Mouse (Mus musculus) MEL (cell line): ENCODE measurements at regions not wholly inside any gene's neighbourhood (a gene's known extent, or its start where the extent isn't known, plus 50 kb on each side); places are given as distances from the start of the nearest gene placed in this dataset.

Source experiments
- DNase-seq: peaks from one replicate; pipeline ENCODE4 v3.0.0; 2011; ENCODE audit warnings: low read depth, low spot score
- H3K27ac ChIP-seq: 2 replicates; pipeline ENCODE4 v1.5.1; 2012; ENCODE audit warnings: low read depth, mild to moderate bottlenecking, control low read depth, low read length, moderate library complexity; ENCODE audit not compliant: control insufficient read depth
- H3K27me3 ChIP-seq, 2 experiments: fragments of 150-350 bp in 1 of 2; sonication (generic) in 1 of 2; 2 replicates each; pipeline ENCODE4 v1.6.1; 2012; ENCODE audit warnings: low read length in 2 of 2, mild to moderate bottlenecking in 2 of 2, improper control_type of control experiment in 1 of 2, moderate library complexity in 1 of 2; ENCODE audit not compliant: insufficient read depth in 2 of 2, control insufficient read depth in 1 of 2
- H3K36me3 ChIP-seq, 2 experiments: 2 replicates each; pipeline ENCODE4 v1.6.1; 2012 to 2014; ENCODE audit warnings: low read length in 2 of 2, improper control_type of control experiment in 1 of 2, inconsistent platforms in 1 of 2, mild to moderate bottlenecking in 1 of 2; ENCODE audit not compliant: insufficient read depth in 2 of 2, control insufficient read depth in 1 of 2
- H3K4me1 ChIP-seq, 2 experiments: fragments of 150-350 bp in 1 of 2; sonication (generic) in 1 of 2; 2 replicates each; pipeline ENCODE4 v1.6.1; 2012; ENCODE audit warnings: low read length in 2 of 2, improper control_type of control experiment in 1 of 2, mild to moderate bottlenecking in 1 of 2; ENCODE audit not compliant: insufficient read depth in 2 of 2, control insufficient read depth in 1 of 2
- H3K4me3 ChIP-seq, 2 experiments: fragments of 150-350 bp in 1 of 2; sonication (generic) in 1 of 2; 2 replicates each; pipeline ENCODE4 v1.5.1; 2012; ENCODE audit warnings: low read depth in 2 of 2, low read length in 2 of 2, mild to moderate bottlenecking in 2 of 2, moderate library complexity in 2 of 2, control low read depth in 1 of 2, improper control_type of control experiment in 1 of 2; ENCODE audit not compliant: control insufficient read depth in 1 of 2, insufficient read depth in 1 of 2
- H3K79me2 ChIP-seq: 2 replicates; pipeline ENCODE4 v1.6.1; 2012; ENCODE audit warnings: mild to moderate bottlenecking, low read length, moderate library complexity; ENCODE audit not compliant: control insufficient read depth, poor library complexity, insufficient read depth
- H3K9ac ChIP-seq: 2 replicates; pipeline ENCODE4 v1.6.1; 2012; ENCODE audit warnings: low read depth, mild to moderate bottlenecking, control low read depth, low read length, moderate library complexity; ENCODE audit not compliant: control insufficient read depth, poor library complexity, severe bottlenecking
- H3K9me3 ChIP-seq: fragments of 150-350 bp; sonication (generic); replicated peaks from 2 replicates; pipeline ENCODE4 v1.6.1; 2012; ENCODE audit warnings: mild to moderate bottlenecking, low read length, improper control_type of control experiment, moderate library complexity; ENCODE audit not compliant: insufficient read depth
- BHLHE40 ChIP-seq: IDR thresholded peaks from 2 replicates; pipeline ENCODE4 v1.6.1; 2012; ENCODE audit warnings: low read depth, mild to moderate bottlenecking, inconsistent platforms, low read length, improper control_type of control experiment, borderline replicate concordance
- CHD2 ChIP-seq: IDR thresholded peaks from 2 replicates; pipeline ENCODE4 v1.6.1; 2011; ENCODE audit warnings: low read length, improper control_type of control experiment
- CTCF ChIP-seq, 3 experiments: IDR thresholded peaks in 2 of 3; conservative IDR thresholded peaks in 1 of 3; 2 replicates each; pipeline ENCODE4 v1.5.1; 2011 to 2012; ENCODE audit warnings: low read length in 3 of 3, low read depth in 2 of 3, mild to moderate bottlenecking in 2 of 3, improper control_type of control experiment in 1 of 3, inconsistent platforms in 1 of 3, mixed read lengths in 1 of 3, moderate library complexity in 1 of 3; ENCODE audit not compliant: control insufficient read depth in 1 of 3, insufficient read depth in 1 of 3, poor library complexity in 1 of 3, severe bottlenecking in 1 of 3
- E2F4 ChIP-seq: IDR thresholded peaks from 2 replicates; pipeline ENCODE4 v1.6.1; 2011; ENCODE audit warnings: low read depth, low read length, improper control_type of control experiment, borderline replicate concordance
- EP300 ChIP-seq, 2 experiments: IDR thresholded peaks; 2 replicates each; pipeline ENCODE4 v1.6.1; 2011; ENCODE audit warnings: improper control_type of control experiment in 2 of 2, low read length in 2 of 2, low read depth in 1 of 2, mild to moderate bottlenecking in 1 of 2
- ETS1 ChIP-seq: IDR thresholded peaks from 2 replicates; pipeline ENCODE4 v1.6.1; 2012; ENCODE audit warnings: low read depth, mild to moderate bottlenecking, inconsistent platforms, low read length, improper control_type of control experiment, moderate library complexity
- GABPA ChIP-seq: IDR thresholded peaks from 2 replicates; pipeline ENCODE4 v1.6.1; 2012; ENCODE audit warnings: low read depth, mild to moderate bottlenecking, inconsistent platforms, low read length, improper control_type of control experiment, moderate library complexity
- HCFC1 ChIP-seq: IDR thresholded peaks from 2 replicates; pipeline ENCODE4 v1.6.1; 2012; ENCODE audit warnings: low read depth, mild to moderate bottlenecking, inconsistent platforms, low read length, improper control_type of control experiment, moderate library complexity
- KAT2A ChIP-seq: conservative IDR thresholded peaks from 2 replicates; pipeline ENCODE4 v1.6.1; 2012; ENCODE audit warnings: low read depth, low read length, improper control_type of control experiment, inconsistent platforms
- MAFK ChIP-seq: IDR thresholded peaks from 2 replicates; pipeline ENCODE4 v1.6.1; 2011; ENCODE audit warnings: low read depth, mild to moderate bottlenecking, low read length, improper control_type of control experiment, borderline replicate concordance
- MAX ChIP-seq: IDR thresholded peaks from 2 replicates; pipeline ENCODE4 v1.6.1; 2011; ENCODE audit warnings: low read length, improper control_type of control experiment
- MAZ ChIP-seq: IDR thresholded peaks from 2 replicates; pipeline ENCODE4 v1.6.1; 2012; ENCODE audit warnings: low read depth, mild to moderate bottlenecking, inconsistent platforms, low read length, improper control_type of control experiment
- MEF2A ChIP-seq: IDR thresholded peaks from 2 replicates; pipeline ENCODE4 v1.6.1; 2014; ENCODE audit warnings: low read depth, mild to moderate bottlenecking, inconsistent platforms, low read length, improper control_type of control experiment; ENCODE audit not compliant: poor library complexity, insufficient replicate concordance, severe bottlenecking; ENCODE audit errors: extremely low read depth
- MXI1 ChIP-seq: IDR thresholded peaks from 2 replicates; pipeline ENCODE4 v1.6.1; 2011; ENCODE audit warnings: mild to moderate bottlenecking, low read depth, low read length, improper control_type of control experiment
- MYC ChIP-seq: IDR thresholded peaks from 2 replicates; pipeline ENCODE4 v1.6.1; 2011; ENCODE audit warnings: low read depth, mild to moderate bottlenecking, low read length, improper control_type of control experiment, moderate library complexity
- NELFE ChIP-seq: IDR thresholded peaks from 2 replicates; pipeline ENCODE4 v1.6.1; 2011; ENCODE audit warnings: low read depth, low read length, improper control_type of control experiment
- POLR2AphosphoS2 ChIP-seq: IDR thresholded peaks from 2 replicates; pipeline ENCODE4 v1.6.1; 2011; ENCODE audit warnings: low read length, improper control_type of control experiment
- RAD21 ChIP-seq: IDR thresholded peaks from 2 replicates; pipeline ENCODE4 v1.6.1; 2011; ENCODE audit warnings: mild to moderate bottlenecking, low read depth, low read length, improper control_type of control experiment
- RCOR1 ChIP-seq: IDR thresholded peaks from 2 replicates; pipeline ENCODE4 v1.6.1; 2012; ENCODE audit warnings: low read depth, mild to moderate bottlenecking, inconsistent platforms, low read length, improper control_type of control experiment
- SIN3A ChIP-seq: IDR thresholded peaks from 2 replicates; pipeline ENCODE4 v1.6.1; 2012; ENCODE audit warnings: low read length, improper control_type of control experiment, inconsistent platforms
- TAL1 ChIP-seq: IDR thresholded peaks from 2 replicates; pipeline ENCODE4 v1.6.1; 2012; ENCODE audit warnings: mild to moderate bottlenecking, inconsistent platforms, low read length, moderate library complexity, mixed read lengths
- TCF12 ChIP-seq: IDR thresholded peaks from 2 replicates; pipeline ENCODE4 v1.6.1; 2014; ENCODE audit warnings: low read depth, mild to moderate bottlenecking, inconsistent platforms, low read length, improper control_type of control experiment, moderate library complexity
- UBTF ChIP-seq: IDR thresholded peaks from 2 replicates; pipeline ENCODE4 v1.6.1; 2012; ENCODE audit warnings: low read depth, mild to moderate bottlenecking, inconsistent platforms, low read length, improper control_type of control experiment, moderate library complexity, borderline replicate concordance; ENCODE audit not compliant: insufficient read depth
- USF1 ChIP-seq: IDR thresholded peaks from 2 replicates; pipeline ENCODE4 v1.6.1; 2014; ENCODE audit warnings: low read depth, mild to moderate bottlenecking, inconsistent platforms, low read length, improper control_type of control experiment, moderate library complexity
- USF2 ChIP-seq, 2 experiments: IDR thresholded peaks; 2 replicates each; pipeline ENCODE4 v1.6.1; 2011 to 2012; ENCODE audit warnings: improper control_type of control experiment in 2 of 2, low read length in 2 of 2, borderline replicate concordance in 1 of 2, inconsistent platforms in 1 of 2, low read depth in 1 of 2, mild to moderate bottlenecking in 1 of 2; ENCODE audit not compliant: insufficient read depth in 1 of 2
- ZC3H11A ChIP-seq: IDR thresholded peaks from 2 replicates; pipeline ENCODE4 v1.6.1; 2012; ENCODE audit warnings: low read depth, mild to moderate bottlenecking, inconsistent platforms, low read length, improper control_type of control experiment

DNA sequence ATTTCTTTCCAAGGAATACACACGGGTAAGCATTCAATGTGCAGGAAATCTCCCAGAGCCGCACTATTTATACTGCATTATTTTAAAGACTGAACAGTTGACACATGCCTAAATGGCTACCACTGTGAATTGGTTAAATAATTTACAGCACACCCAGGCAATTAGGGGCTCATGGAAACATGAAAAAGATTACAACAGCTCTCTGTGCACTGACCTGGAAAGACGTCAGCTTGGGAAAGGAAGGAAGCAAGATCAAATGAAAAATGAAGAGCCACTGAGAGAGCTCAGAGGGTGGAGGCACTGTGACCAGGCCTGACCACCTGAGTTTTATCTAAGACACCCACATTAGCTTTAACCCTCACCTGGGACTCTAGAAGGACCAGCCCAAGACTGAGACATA is 82.7 kb upstream of the Nfe2l3 start:
- Histone ChIP-seq H3K27ac (no peak overlapping the region), H3K9ac (no peak overlapping the region), H3K27me3 (peaks cover 0 to 8% of the 10 kb centered on the region in 2 experiments; a peak in 2 of 4 replicates), H3K9me3 (no peaks in the 10 kb centered on the region), H3K4me1 (no peaks in the 10 kb centered on the region), H3K36me3 (no peaks in the 10 kb centered on the region), H3K79me2 (no peaks in the 10 kb centered on the region), H3K4me3 (no peak overlapping the region)
- no peak for DNase-seq
- TF ChIP-seq ETS1 (no peak), RAD21 (no peak), UBTF (no peak), RCOR1 (no peak), TAL1 (no peak), BHLHE40 (no peak), POLR2AphosphoS2 (no peak), NELFE (no peak), MEF2A (no peak)

GRCm38 (mm10) chr6:51355041-51355440 is 77.4 kb upstream of the Nfe2l3 start:
- Histone ChIP-seq H3K9ac (no peak overlapping the region), H3K27ac (no peak overlapping the region), H3K36me3 (no peaks in the 10 kb centered on the region), H3K4me3 (no peak overlapping the region), H3K27me3 (peaks cover 0 to 3% of the 10 kb centered on the region in 2 experiments; a peak in 3 of 4 replicates), H3K79me2 (no peaks in the 10 kb centered on the region), H3K4me1 (no peaks in the 10 kb centered on the region), H3K9me3 (no peaks in the 10 kb centered on the region)
- no peak for DNase-seq
- TF ChIP-seq MAX: no peak
- TF ChIP-seq E2F4: no peak
- TF ChIP-seq ZC3H11A: no peak
- no peak for TF ChIP-seq MYC

DNA sequence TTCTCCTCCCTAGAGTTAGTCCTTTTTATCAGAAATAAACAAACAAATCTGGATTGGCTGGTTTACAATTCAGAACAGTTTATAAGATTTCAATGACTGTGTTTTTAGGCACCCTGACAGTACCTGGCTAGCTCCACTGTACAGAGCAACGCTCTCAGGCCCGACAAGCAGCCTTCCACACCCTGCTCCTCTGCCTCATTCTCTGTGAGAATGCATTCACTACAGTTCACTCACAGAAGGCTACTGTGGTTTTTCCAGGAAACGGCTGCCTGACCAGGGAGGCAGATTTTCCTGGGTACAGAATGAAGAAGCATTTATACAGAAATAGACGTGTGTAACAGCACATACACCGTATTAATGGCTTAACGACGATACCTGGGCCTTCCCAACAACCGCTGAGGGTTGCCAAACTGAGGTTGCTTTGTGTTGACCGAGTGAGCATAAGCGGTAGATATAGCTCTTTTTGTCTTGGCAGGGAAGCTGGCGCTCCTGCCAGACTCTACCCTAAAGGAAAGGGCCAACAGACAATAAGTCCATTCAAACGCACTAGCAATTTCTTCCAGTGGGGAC is 70.8 kb upstream of the Nfe2l3 start:
- peaks cover 0 to 11% of the 10 kb centered on the region in 2 experiments; a peak in 3 of 4 replicates for H3K27me3 ChIP-seq
- DNase-seq: no peak
- no peak overlapping the region for H3K9ac ChIP-seq
- peaks cover 0 to 6% of the 10 kb centered on the region in 2 experiments; a peak in 1 of 4 replicates for H3K4me1 ChIP-seq
- no peak overlapping the region for H3K27ac ChIP-seq
- no peak overlapping the region for H3K4me3 ChIP-seq
- H3K9me3 ChIP-seq: no peaks in the 10 kb centered on the region
- H3K79me2 ChIP-seq: no peaks in the 10 kb centered on the region
- peaks cover 0 to 3% of the 10 kb centered on the region in 2 experiments; a peak in 1 of 4 replicates for H3K36me3 ChIP-seq
- TF ChIP-seq TCF12 (no peak), ETS1 (no peak), USF1 (no peak), KAT2A (no peak), MAFK (no peak), BHLHE40 (no peak), USF2 (IDR thresholded peaks at IDR 0.05; ENCODE audit: borderline replicate concordance in 1 of 2, insufficient read depth in 1 of 2, low read depth in 1 of 2, low read length in 2 of 2) (no peak), EP300 (IDR thresholded peaks at IDR 0.05; ENCODE audit: low read depth in 1 of 2, low read length in 2 of 2) (no peak), GABPA (no peak), CTCF (IDR thresholded peaks at IDR 0.05 in 2 of 3, conservative IDR thresholded peaks at IDR 0.05 in 1 of 3; ENCODE audit: control insufficient read depth in 1 of 3, insufficient read depth in 1 of 3, low read depth in 2 of 3, low read length in 3 of 3, poor library complexity in 1 of 3, severe bottlenecking in 1 of 3) (no peak), MXI1 (no peak), MYC (no peak), HCFC1 (no peak), ZC3H11A (no peak), MAZ (no peak), SIN3A (no peak), CHD2 (no peak)
- TF ChIP-seq, all 39 proteins: peak for 0
